Mouse (Mus musculus) forebrain, embryonic 15.5 days (tissue): Measurements from ENCODE around the gene Tead2. TPM values are rescaled to one million over a fixed set of nuclear protein-coding genes. Genes with fewer than 3 reads are reported as not detected.
"Not testable (repeated sequence)": the region's sequence is repeated elsewhere in the genome, so short reads cannot be mapped to it uniquely, and the experiment has no call there.

Experiments used
- ATAC-seq: fragments of 200-750 bp; cut with Nextera tagmentation; replicated peaks from 2 replicates; pipeline ENCODE4 v1.8.0; 2017; ENCODE audit warnings: mild to moderate bottlenecking, moderate TSS enrichment, moderate library complexity
- H3K27ac ChIP-seq: fragments of 300-500 bp; sonication (generic); replicated peaks from 2 replicates; pipeline ENCODE4 v1.5.1; 2015; ENCODE audit warnings: mild to moderate bottlenecking, inconsistent platforms
- H3K27me3 ChIP-seq: fragments of 300-500 bp; sonication (generic); 2 replicates; pipeline ENCODE4 v1.6.1; 2015; ENCODE audit warnings: inconsistent platforms
- H3K36me3 ChIP-seq: fragments of 300-500 bp; sonication (generic); 2 replicates; pipeline ENCODE4 v1.6.1; 2015; ENCODE audit warnings: mild to moderate bottlenecking, inconsistent platforms
- H3K4me1 ChIP-seq: fragments of 300-500 bp; sonication (generic); 2 replicates; pipeline ENCODE4 v1.6.1; 2015; ENCODE audit warnings: inconsistent platforms
- H3K4me2 ChIP-seq: fragments of 300-500 bp; sonication (generic); replicated peaks from 2 replicates; pipeline ENCODE4 v1.6.1; 2015; ENCODE audit warnings: mild to moderate bottlenecking, inconsistent platforms
- H3K4me3 ChIP-seq: fragments of 300-500 bp; sonication (generic); 2 replicates; pipeline ENCODE4 v1.5.1; 2015; ENCODE audit warnings: mild to moderate bottlenecking, inconsistent platforms
- H3K9ac ChIP-seq: fragments of 300-500 bp; sonication (generic); replicated peaks from 2 replicates; pipeline ENCODE4 v1.6.1; 2015; ENCODE audit warnings: mild to moderate bottlenecking, inconsistent platforms
- H3K9me3 ChIP-seq: fragments of 300-500 bp; sonication (generic); 2 replicates; pipeline ENCODE4 v1.6.1; 2016; ENCODE audit warnings: inconsistent platforms
- WGBS: fragments of 180-500 bp; shearing (Covaris S2); methylation state at CpG from one replicate; pipeline ENCODE4 v1.1.7; 2015; ENCODE audit warnings: mixed read lengths; 5-methylcytosine and 5-hydroxymethylcytosine counted together
- polyA plus RNA-seq: library from polyadenylated mRNA; unstranded; fragments of >200 nt; fragmentation: Nextera tagmentation; extraction: Ambion mirVana; gene quantifications from 2 replicates; pipeline ENCODE4 v1.2.1, GENCODE M21; 2015

Gene Tead2
- polyA plus RNA-seq, result 92.8 and 106 TPM in 2 replicates

GRCm38 (mm10) chr7:45215673-45216441 is at the start of gene Tead2:
Gene Tead2, plus strand, starts transcription at chr7:45215753.
- Histone ChIP-seq H3K9ac (peak within 1 kb of the TSS; percentile 72), H3K36me3 (peaks cover 6% of the 10 kb centered on the region; the same call in 1 of the 2 replicates), H3K4me2 (peak within 1 kb of the TSS; percentile 91), H3K9me3 (no peaks in the 10 kb centered on the region), H3K27me3 (peaks cover 13% of the 10 kb centered on the region; the same call in 1 of the 2 replicates), H3K4me1 (peaks cover 29% of the 10 kb centered on the region), H3K4me3 (peak within 1 kb of the TSS; percentile 52), H3K27ac (peak within 1 kb of the TSS; percentile 78)
- ATAC-seq, result peak; percentile 39; the same call in 1 of the 2 replicates
- 2% methylated on average over 54 of the region's 55 CpGs for WGBS

DNA sequence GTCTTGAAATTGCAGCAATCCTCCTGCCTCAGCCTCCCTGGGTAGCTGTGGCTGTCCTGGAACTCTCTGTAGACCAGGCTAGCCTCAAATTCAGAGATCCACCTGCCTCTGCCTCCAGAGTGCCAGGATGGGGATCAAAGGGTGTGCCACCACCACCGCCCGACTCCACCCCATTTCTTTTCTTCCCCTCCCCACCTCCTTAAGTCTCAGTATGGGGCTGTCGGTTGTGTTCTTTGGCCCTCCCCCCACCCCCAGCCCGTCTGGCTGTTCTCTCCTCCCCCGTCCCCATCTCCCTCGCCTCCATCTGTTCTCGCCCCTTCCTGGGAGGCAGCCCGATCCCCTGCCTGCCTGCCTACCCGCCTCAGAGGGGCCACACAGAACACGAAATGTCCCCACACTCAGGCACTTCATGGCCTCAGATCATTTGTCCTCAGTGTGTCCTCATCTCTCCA is 48.6 kb upstream of the Tead2 start:
- 0 out of 2 replicates have a peak, but pooled peaks have one; percentile 12 for ATAC-seq
- Histone ChIP-seq H3K4me1 (peaks cover 42% of the 10 kb centered on the region), H3K27ac (peak overlapping the region; percentile 46), H3K4me3 (peak overlapping the region; percentile 27; the same call in 1 of the 2 replicates), H3K9me3 (no peaks in the 10 kb centered on the region), H3K27me3 (peaks cover 77% of the 10 kb centered on the region), H3K9ac (no peak overlapping the region), H3K36me3 (no peaks in the 10 kb centered on the region), H3K4me2 (peak overlapping the region; percentile 38)
- WGBS, result 21% methylated on average over 10 of the region's 10 CpGs

DNA sequence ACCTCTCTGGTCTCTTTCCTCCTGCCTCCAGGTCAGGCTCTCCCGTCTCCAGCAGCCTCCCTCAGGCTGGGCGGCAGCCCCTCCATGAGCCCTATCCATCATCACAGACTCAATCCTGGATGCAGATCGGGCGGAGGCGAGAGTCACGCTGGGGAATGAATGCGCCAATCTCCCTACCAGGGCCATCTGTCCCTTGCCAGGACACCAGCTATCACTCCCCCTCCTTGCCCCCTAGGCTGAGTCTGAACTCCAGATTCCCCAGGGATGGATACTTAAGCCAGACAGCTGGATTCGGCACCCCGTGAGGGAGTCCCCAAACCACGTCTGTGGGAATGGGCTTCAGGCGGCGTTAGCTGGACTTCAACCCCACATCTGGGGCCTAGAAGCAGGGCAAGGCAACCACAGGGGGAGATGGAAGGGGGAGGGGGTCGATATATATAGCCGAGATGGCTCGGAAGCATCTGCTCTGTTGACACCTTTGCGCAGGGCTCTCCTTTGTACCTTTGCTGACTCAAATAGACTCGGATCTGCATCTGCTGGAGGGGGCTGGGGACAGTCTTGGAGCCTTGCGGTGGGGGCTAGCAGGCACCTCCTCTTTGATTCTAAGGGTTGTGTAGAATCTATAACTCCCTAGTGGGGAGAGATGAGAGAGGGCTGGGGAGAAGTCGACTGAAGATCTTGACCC is 47.6 kb upstream of the Tead2 start:
- Histone ChIP-seq H3K9ac (0 out of 2 replicates have a peak overlapping the region, but pooled peaks have one; percentile 23), H3K4me2 (peak overlapping the region; percentile 38), H3K36me3 (no peaks in the 10 kb centered on the region), H3K27me3 (peaks cover 82% of the 10 kb centered on the region), H3K4me3 (peak overlapping the region; percentile 27), H3K9me3 (no peaks in the 10 kb centered on the region), H3K27ac (peak overlapping the region; percentile 46), H3K4me1 (peaks cover 33% of the 10 kb centered on the region)
- ATAC-seq, result 0 out of 2 replicates have a peak, but pooled peaks have one; percentile 31
- WGBS, result 1% methylated on average over 19 of the region's 19 CpGs

GRCm38 (mm10) chr7:45168656-45169055 is 46.9 kb upstream of the Tead2 start:
- Histone ChIP-seq H3K4me3 (peak overlapping the region; percentile 6), H3K9me3 (no peaks in the 10 kb centered on the region), H3K4me1 (peaks cover 30% of the 10 kb centered on the region), H3K27me3 (peaks cover 75% of the 10 kb centered on the region), H3K9ac (0 out of 2 replicates have a peak overlapping the region, but pooled peaks have one; percentile 0), H3K36me3 (no peaks in the 10 kb centered on the region), H3K27ac (no peak overlapping the region), H3K4me2 (peak overlapping the region; percentile 38)
- WGBS, result 4% methylated on average over 24 of the region's 24 CpGs
- ATAC-seq, result no peak

GRCm38 (mm10) chr7:45169495-45169894 is 46.1 kb upstream of the Tead2 start:
- Histone ChIP-seq H3K27me3 (peaks cover 78% of the 10 kb centered on the region), H3K4me1 (peaks cover 26% of the 10 kb centered on the region), H3K9me3 (no peaks in the 10 kb centered on the region), H3K9ac (no peak overlapping the region), H3K36me3 (no peaks in the 10 kb centered on the region), H3K4me2 (no peak overlapping the region), H3K27ac (no peak overlapping the region), H3K4me3 (no peak overlapping the region)
- 89% methylated on average over 3 of the region's 3 CpGs for WGBS
- ATAC-seq, result no peak

GRCm38 (mm10) chr7:45172974-45173373 is 42.6 kb upstream of the Tead2 start:
- Histone ChIP-seq H3K4me2 (no peak overlapping the region), H3K27me3 (peaks cover 82% of the 10 kb centered on the region), H3K27ac (no peak overlapping the region), H3K4me1 (peaks cover 25% of the 10 kb centered on the region), H3K9me3 (no peaks in the 10 kb centered on the region), H3K36me3 (no peaks in the 10 kb centered on the region), H3K9ac (no peak overlapping the region), H3K4me3 (no peak overlapping the region)
- 65% methylated on average over 7 of the region's 7 CpGs for WGBS
- no peak for ATAC-seq

DNA sequence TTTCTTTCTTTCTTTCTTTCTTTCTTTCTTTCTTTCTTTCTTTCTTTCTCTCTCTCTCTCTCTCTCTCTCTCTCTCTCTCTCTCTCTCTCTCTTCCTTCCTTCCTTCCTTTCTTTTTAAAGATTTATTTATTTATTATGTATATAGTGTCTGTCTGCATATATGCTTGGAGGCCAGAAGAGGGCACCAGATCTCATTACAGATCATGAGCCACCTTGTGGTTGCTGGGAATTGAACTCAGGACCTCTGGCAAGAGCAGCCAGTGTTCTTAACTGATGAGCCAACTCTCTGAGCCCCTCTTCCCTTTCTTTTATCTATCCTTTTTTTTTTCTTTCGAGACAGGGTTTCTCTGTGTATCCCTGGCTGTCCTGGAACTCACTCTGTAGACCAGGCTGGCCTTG is 41.8 kb upstream of the Tead2 start:
- not testable (repeated sequence) for ATAC-seq
- peaks cover 17% of the 10 kb centered on the region for H3K4me1 ChIP-seq
- WGBS, result 73% methylated on average over 1 of the region's 1 CpGs

DNA sequence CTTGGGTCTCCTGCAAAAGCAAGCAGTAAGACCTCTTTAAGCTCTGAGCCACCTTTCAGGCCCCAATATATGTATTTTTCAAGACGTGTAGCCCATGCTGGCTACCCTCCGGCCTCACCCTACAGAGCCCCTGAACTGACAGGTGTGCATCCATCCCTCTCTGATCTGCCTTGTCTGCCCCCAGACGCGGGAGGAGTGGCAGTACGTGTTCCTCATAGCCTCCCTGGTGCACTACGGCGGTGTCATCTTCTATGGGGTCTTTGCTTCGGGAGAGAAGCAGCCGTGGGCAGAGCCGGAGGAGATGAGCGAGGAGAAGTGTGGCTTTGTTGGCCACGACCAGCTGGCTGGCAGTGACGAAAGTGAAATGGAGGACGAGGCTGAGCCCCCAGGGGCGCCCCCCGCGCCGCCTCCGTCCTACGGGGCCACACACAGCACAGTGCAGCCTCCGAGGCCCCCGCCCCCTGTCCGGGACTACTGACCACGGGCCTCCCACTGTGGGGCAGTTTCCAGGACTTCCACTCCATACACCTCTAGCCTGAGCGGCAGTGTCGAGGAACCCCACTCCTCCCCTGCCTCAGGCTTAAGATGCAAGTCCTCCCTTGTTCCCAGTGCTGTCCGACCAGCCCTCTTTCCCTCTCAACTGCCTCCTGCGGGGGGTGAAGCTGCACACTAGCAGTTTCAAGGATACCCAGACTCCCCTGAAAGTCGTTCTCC is 40.8 kb upstream of the Tead2 start:
- 3% methylated on average over 28 of the region's 29 CpGs for WGBS
- Histone ChIP-seq H3K9ac (no peak overlapping the region), H3K27ac (no peak overlapping the region), H3K4me2 (no peak overlapping the region), H3K27me3 (peaks cover 83% of the 10 kb centered on the region), H3K4me1 (peaks cover 15% of the 10 kb centered on the region), H3K9me3 (no peaks in the 10 kb centered on the region), H3K36me3 (no peaks in the 10 kb centered on the region), H3K4me3 (0 out of 2 replicates have a peak overlapping the region, but pooled peaks have one; percentile 8)
- ATAC-seq, result no peak

More for the DNA sequence above, 41.8 kb upstream of the Tead2 start:
- not testable (repeated sequence) for H3K27ac ChIP-seq, H3K4me3 ChIP-seq, H3K4me2 ChIP-seq, H3K9me3 ChIP-seq, H3K9ac ChIP-seq, H3K36me3 ChIP-seq
- H3K27me3 ChIP-seq, result peaks cover 83% of the 10 kb centered on the region

DNA sequence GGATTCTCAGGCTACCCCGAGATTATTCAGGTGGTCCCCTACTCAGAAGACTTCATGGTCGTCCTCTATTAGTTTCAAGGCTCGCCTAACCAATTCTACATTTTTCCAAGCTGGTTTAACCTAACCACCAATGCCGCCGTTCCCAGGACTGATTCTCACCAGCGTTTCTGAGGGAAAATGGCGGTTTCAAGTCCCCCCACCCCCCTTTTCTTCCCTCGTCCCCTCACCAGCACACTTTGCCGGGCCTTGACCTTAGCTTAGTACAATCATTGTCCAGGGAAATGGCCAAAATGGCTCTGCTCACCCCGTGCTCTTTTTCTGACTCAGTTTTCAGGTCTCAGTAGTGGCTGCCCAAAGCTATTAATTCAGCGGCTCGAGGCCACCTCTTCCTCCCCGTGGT is 40.2 kb upstream of the Tead2 start:
- ATAC-seq, result no peak
- Histone ChIP-seq H3K4me1 (peaks cover 15% of the 10 kb centered on the region), H3K4me2 (no peak overlapping the region), H3K9ac (no peak overlapping the region), H3K27me3 (peaks cover 85% of the 10 kb centered on the region), H3K27ac (no peak overlapping the region), H3K9me3 (no peaks in the 10 kb centered on the region), H3K4me3 (no peak overlapping the region), H3K36me3 (no peaks in the 10 kb centered on the region)
- 1% methylated on average over 13 of the region's 13 CpGs for WGBS

DNA sequence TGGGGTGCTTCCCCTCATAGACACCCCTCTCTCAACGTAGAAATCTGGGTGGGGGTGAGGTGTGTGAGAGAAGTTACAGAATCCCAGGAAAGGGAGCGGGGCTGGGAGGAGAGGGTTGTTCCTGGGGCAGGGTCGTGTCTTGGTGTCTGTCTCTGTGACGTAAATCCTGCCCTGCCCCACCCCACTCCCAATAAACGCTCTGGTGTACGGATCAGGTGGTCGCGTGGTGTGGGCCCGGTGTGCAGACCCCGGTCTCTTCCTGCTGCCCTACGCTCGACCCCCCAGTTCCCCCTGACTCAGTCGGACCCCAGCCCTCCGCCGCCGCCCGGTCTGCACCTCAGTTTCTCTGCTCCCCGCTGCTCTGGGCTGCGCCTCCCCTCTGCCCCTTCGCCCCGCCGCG is 39.6 kb upstream of the Tead2 start:
- no peak for ATAC-seq
- WGBS, result under 1% methylated on average over 23 of the region's 23 CpGs
- peak overlapping the region; percentile 31 for H3K4me2 ChIP-seq
- H3K27me3 ChIP-seq, result peaks cover 85% of the 10 kb centered on the region
- H3K9ac ChIP-seq, result no peak overlapping the region
- peak overlapping the region; percentile 15; the same call in 1 of the 2 replicates for H3K4me3 ChIP-seq
- H3K27ac ChIP-seq, result no peak overlapping the region
- H3K36me3 ChIP-seq, result no peaks in the 10 kb centered on the region
- peaks cover 17% of the 10 kb centered on the region for H3K4me1 ChIP-seq
- H3K9me3 ChIP-seq, result no peaks in the 10 kb centered on the region

DNA sequence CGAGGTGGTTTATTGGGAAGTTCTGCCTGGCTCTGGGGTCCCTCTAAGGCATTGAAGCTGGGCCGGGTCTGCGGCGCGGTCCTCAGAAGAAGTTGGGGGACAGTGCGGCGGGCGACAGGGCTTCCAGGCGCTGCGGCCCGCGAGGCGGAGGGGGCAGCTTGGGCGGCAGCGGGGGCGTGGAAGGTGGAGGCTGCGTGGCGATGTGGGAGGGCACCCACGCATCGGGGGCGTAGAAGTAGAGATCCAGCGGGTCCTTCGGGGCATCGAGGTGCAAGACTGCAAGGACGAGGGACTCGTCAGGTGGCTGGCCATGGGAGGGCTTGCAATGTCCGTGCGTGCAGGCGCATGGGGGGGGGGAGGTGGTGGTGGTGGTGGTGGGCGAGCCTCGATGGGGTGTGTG is 39.2 kb upstream of the Tead2 start:
- H3K4me1 ChIP-seq, result peaks cover 21% of the 10 kb centered on the region
- 2% methylated on average over 29 of the region's 31 CpGs for WGBS
- peak overlapping the region; percentile 15; the same call in 1 of the 2 replicates for H3K4me3 ChIP-seq
- H3K9me3 ChIP-seq, result no peaks in the 10 kb centered on the region
- no peak for ATAC-seq
- H3K9ac ChIP-seq, result no peak overlapping the region
- peak overlapping the region; percentile 31 for H3K4me2 ChIP-seq
- H3K27me3 ChIP-seq, result peaks cover 85% of the 10 kb centered on the region
- H3K36me3 ChIP-seq, result no peaks in the 10 kb centered on the region
- H3K27ac ChIP-seq, result no peak overlapping the region
